Mouse (Mus musculus): ENCODE data around the gene Sntb2.

Sntb2 gene

GRCm38 (mm10) chr8:106972538-106973264 lies 37.2 kb downstream of the Sntb2 start:
- 61% methylated on average over 6 of the region's 6 CpGs for WGBS

- WGBS = 87% methylated on average over 3 of the region's 3 CpGs
These were observed 38.0 kb downstream of the Sntb2 start for GRCm38 (mm10) chr8:106973526-106973925.

- WGBS = 63% methylated on average over 7 of the region's 7 CpGs
These were observed 39.2 kb downstream of the Sntb2 start for GRCm38 (mm10) chr8:106974754-106975153.

GRCm38 (mm10) chr8:106975764-106976163 lies 40.2 kb downstream of the Sntb2 start:
- 80% methylated on average over 2 of the region's 2 CpGs for WGBS

- 81% methylated on average over 4 of the region's 4 CpGs for WGBS
These were observed 40.9 kb downstream of the Sntb2 start for GRCm38 (mm10) chr8:106976436-106976835.

- 46% methylated on average over 2 of the region's 2 CpGs for WGBS
These were observed 43.3 kb downstream of the Sntb2 start for GRCm38 (mm10) chr8:106978755-106979251.

GRCm38 (mm10) chr8:106985404-106985821 lies 49.9 kb downstream of the Sntb2 start:
- 36% methylated on average over 9 of the region's 9 CpGs for WGBS

GRCm38 (mm10) chr8:106991393-106991792 lies 55.8 kb downstream of the Sntb2 start:
- 67% methylated on average over 7 of the region's 7 CpGs for WGBS

- 91% methylated on average over 4 of the region's 4 CpGs for WGBS
These were observed 60.8 kb downstream of the Sntb2 start for GRCm38 (mm10) chr8:106996339-106996738.

GRCm38 (mm10) chr8:106997416-106997815 lies 61.9 kb downstream of the Sntb2 start:
- 73% methylated on average over 4 of the region's 4 CpGs for whole genome bisulfite sequencing

GRCm38 (mm10) chr8:106999068-106999467 lies 63.5 kb downstream of the Sntb2 start:
- 56% methylated on average over 1 of the region's 1 CpGs for WGBS

GRCm38 (mm10) chr8:107002532-107002931 lies 67.0 kb downstream of the Sntb2 start:
- WGBS = 22% methylated on average over 5 of the region's 5 CpGs

- WGBS = 65% methylated on average over 3 of the region's 3 CpGs
These were observed 72.2 kb downstream of the Sntb2 start for GRCm38 (mm10) chr8:107007795-107008194.

GRCm38 (mm10) chr8:107012666-107013065 lies 77.1 kb downstream of the Sntb2 start:
- 92% methylated on average over 2 of the region's 2 CpGs for WGBS

GRCm38 (mm10) chr8:107014915-107015314 lies 79.4 kb downstream of the Sntb2 start:
- 80% methylated on average over 1 of the region's 1 CpGs for WGBS

- WGBS = 89% methylated on average over 8 of the region's 8 CpGs
These were observed 87.9 kb downstream of the Sntb2 start for GRCm38 (mm10) chr8:107023479-107023878.

- WGBS = 82% methylated on average over 3 of the region's 3 CpGs
These were observed 93.8 kb downstream of the Sntb2 start for GRCm38 (mm10) chr8:107029310-107029709.

GRCm38 (mm10) chr8:107030058-107030457 lies 94.5 kb downstream of the Sntb2 start:
- WGBS = 72% methylated on average over 5 of the region's 5 CpGs

GRCm38 (mm10) chr8:107030650-107031576 lies 95.4 kb downstream of the Sntb2 start, which contains the start of gene Vps4a:
Gene Vps4a, plus strand, starts transcription at chr8:107031222.
- WGBS = 5% methylated on average over 66 of the region's 66 CpGs

- under 1% methylated on average over 39 of the region's 40 CpGs for WGBS
These were observed 96.1 kb downstream of the Sntb2 start for GRCm38 (mm10) chr8:107031577-107032090.

GRCm38 (mm10) chr8:107033609-107034008 lies 98.1 kb downstream of the Sntb2 start:
- WGBS = 86% methylated on average over 2 of the region's 2 CpGs

GRCm38 (mm10) chr8:107035641-107036040 lies 100.1 kb downstream of the Sntb2 start:
- 69% methylated on average over 3 of the region's 3 CpGs for WGBS

All from cerebral cortex, adult 2 months (tissue).